Mouse (Mus musculus): Measurements from ENCODE around the gene Amz2.

- TF ChIP-seq POLR2A (IDR thresholded peaks at IDR 0.05; ENCODE audit: borderline replicate concordance, insufficient read depth, low read length) = no peak
- TF ChIP-seq CTCF (IDR thresholded peaks at IDR 0.05; ENCODE audit: borderline replicate concordance, insufficient read depth, low read depth, low read length) = no peak
These were observed 70.8 kb downstream of the Amz2 start for GRCm38 (mm10) chr11:109496475-109496993.
